Mouse (Mus musculus) neural tube, embryonic 13.5 days (tissue): ENCODE data around the gene Stam. TPM values are rescaled to one million over a fixed set of nuclear protein-coding genes. Genes with fewer than 3 reads are reported as not detected.
A peak's percentile ranks its signal among the peaks of the same experiment; 100 is the strongest.
"Not testable (repeated sequence)": the region's sequence is repeated elsewhere in the genome, so short reads cannot be mapped to it uniquely, and the experiment has no call there.

Experiments used
- ATAC-seq: fragments of 200-750 bp; cut with Nextera tagmentation; 2 replicates; pipeline ENCODE4 v1.8.0; 2017; ENCODE audit warnings: low read depth, mild to moderate bottlenecking, moderate TSS enrichment, moderate library complexity
- H3K27ac ChIP-seq: fragments of 300-500 bp; sonication (generic); replicated peaks from 2 replicates; pipeline ENCODE4 v1.5.1; 2015; ENCODE audit warnings: moderate library complexity, mild to moderate bottlenecking, inconsistent platforms
- H3K27me3 ChIP-seq: fragments of 300-500 bp; sonication (generic); 2 replicates; pipeline ENCODE4 v1.6.1; 2015; ENCODE audit warnings: mild to moderate bottlenecking, inconsistent platforms
- H3K36me3 ChIP-seq: fragments of 300-500 bp; sonication (generic); 2 replicates; pipeline ENCODE4 v1.6.1; 2015; ENCODE audit warnings: mild to moderate bottlenecking, inconsistent platforms
- H3K4me1 ChIP-seq: fragments of 300-500 bp; sonication (generic); replicated peaks from 2 replicates; pipeline ENCODE4 v1.6.1; 2015; ENCODE audit warnings: inconsistent platforms
- H3K4me2 ChIP-seq: fragments of 300-500 bp; sonication (generic); 2 replicates; pipeline ENCODE4 v1.6.1; 2015; ENCODE audit warnings: inconsistent platforms, mild to moderate bottlenecking, moderate library complexity
- H3K4me3 ChIP-seq: fragments of 300-500 bp; sonication (generic); 2 replicates; pipeline ENCODE4 v1.5.1; 2015; ENCODE audit warnings: mild to moderate bottlenecking, inconsistent platforms
- H3K9ac ChIP-seq: fragments of 300-500 bp; sonication (generic); 2 replicates; pipeline ENCODE4 v1.6.1; 2015; ENCODE audit warnings: moderate library complexity, mild to moderate bottlenecking, inconsistent platforms
- H3K9me3 ChIP-seq: fragments of 300-500 bp; sonication (generic); 2 replicates; pipeline ENCODE4 v1.6.1; 2016; ENCODE audit warnings: inconsistent platforms
- WGBS: fragments of 180-500 bp; shearing (Covaris S2); methylation state at CpG from one replicate; pipeline ENCODE4 v1.1.7; 2015; 5-methylcytosine and 5-hydroxymethylcytosine counted together
- polyA plus RNA-seq: library from polyadenylated mRNA; unstranded; fragments of >200 nt; fragmentation: Nextera tagmentation; extraction: Ambion mirVana; gene quantifications from 2 replicates; pipeline ENCODE4 v1.2.1, GENCODE M21; 2015

Stam gene
- polyA plus RNA-seq, 1 experiment from 2014 or later: 112 TPM

DNA sequence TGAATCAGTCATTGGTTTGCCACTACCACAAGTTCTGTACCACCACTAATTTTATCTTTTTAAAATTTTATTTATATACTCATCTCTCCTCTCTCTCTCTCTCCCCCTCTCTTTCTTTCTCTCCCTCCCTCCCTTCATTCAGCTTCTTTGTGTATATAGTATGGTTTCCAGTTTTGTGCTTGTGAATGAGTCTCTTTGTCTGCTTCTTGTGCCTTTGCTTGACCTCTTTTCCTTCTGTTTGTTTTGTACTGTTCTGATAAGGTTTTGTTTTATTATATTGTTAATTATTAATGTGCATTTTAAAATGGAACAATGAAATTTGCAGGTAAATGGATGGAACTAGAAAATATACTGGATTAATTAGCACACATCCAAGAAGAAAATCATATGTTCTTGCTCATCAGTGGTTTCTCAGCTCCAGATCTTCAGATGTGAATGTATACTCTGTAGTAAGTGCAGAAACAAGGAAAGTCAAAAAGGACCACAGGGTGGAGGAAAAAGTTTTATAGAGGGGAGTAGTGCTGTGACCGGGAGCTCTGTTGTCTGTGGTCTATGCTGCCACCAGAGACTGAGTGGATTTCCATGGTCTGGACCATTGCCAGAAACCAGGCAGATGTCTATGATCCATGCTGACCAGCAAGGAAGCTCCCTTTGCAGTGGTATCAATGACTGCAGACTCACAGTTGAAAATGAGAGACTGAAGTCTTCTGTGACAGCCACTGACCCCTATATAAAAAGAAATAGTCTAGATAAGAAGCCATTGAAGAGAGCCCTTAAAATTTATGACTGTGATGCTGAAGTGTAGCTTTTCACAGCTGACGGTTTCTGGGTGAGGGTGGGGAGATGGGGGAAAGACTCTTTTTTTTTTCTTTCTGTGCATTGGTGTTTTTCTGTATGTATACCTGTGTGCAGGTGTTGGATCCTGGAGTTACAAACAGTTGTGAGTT, 7.9 kb upstream of the Stam start:
- Histone ChIP-seq H3K27me3 (no peaks in the 10 kb centered on the region), H3K4me1 (no peaks in the 10 kb centered on the region), H3K9me3 (no peaks in the 10 kb centered on the region), H3K4me2 (no peak overlapping the region), H3K9ac (no peak overlapping the region), H3K27ac (no peak overlapping the region), H3K36me3 (no peaks in the 10 kb centered on the region), H3K4me3 (no peak overlapping the region)
- no peak for ATAC-seq
- WGBS: 57% methylated on average over 2 of the region's 2 CpGs

GRCm38 (mm10) chr2:14069027-14069426, 4.9 kb upstream of the Stam start:
- no peak overlapping the region for H3K9ac ChIP-seq
- H3K27me3 ChIP-seq: no peaks in the 10 kb centered on the region
- H3K4me1 ChIP-seq: peaks cover 7% of the 10 kb centered on the region
- H3K9me3 ChIP-seq: no peaks in the 10 kb centered on the region
- no peak for ATAC-seq
- 93% methylated on average over 2 of the region's 2 CpGs for WGBS
- no peak overlapping the region for H3K4me3 ChIP-seq
- H3K4me2 ChIP-seq: no peak overlapping the region
- no peaks in the 10 kb centered on the region for H3K36me3 ChIP-seq
- H3K27ac ChIP-seq: no peak overlapping the region

GRCm38 (mm10) chr2:14070466-14070865, 3.4 kb upstream of the Stam start:
- H3K4me1 ChIP-seq: peaks cover 16% of the 10 kb centered on the region
- no peak overlapping the region for H3K9ac ChIP-seq
- H3K36me3 ChIP-seq: no peaks in the 10 kb centered on the region
- no peak overlapping the region for H3K27ac ChIP-seq
- no peaks in the 10 kb centered on the region for H3K27me3 ChIP-seq
- H3K9me3 ChIP-seq: no peaks in the 10 kb centered on the region
- H3K4me3 ChIP-seq: no peak overlapping the region
- WGBS: 82% methylated on average over 8 of the region's 8 CpGs
- H3K4me2 ChIP-seq: no peak overlapping the region
- ATAC-seq: no peak

DNA sequence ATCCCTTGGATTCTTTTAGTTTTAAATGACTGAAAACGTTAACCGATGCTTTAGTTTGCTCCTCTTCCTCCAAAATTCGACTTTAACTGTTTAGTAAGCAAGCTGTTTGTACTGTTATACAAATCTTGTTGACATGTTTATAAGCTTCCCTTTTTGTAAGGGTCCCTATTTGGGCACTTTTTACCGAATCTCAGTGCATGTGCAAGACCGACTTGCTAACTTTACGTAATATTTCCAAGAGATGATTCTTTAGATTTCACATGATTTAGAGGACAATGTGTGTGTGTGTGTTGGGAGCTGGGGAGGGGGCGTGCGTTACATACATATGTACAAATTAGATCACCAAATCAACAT, 913 bp upstream of the Stam start:
- Histone ChIP-seq H3K27ac (peak overlapping the region; percentile 96), H3K4me3 (peak overlapping the region; percentile 78)

GRCm38 (mm10) chr2:14074221-14074901, 463 bp downstream of the Stam start:
- Histone ChIP-seq H3K9me3 (no peaks in the 10 kb centered on the region), H3K4me3 (peak overlapping the region; percentile 78), H3K36me3 (no peaks in the 10 kb centered on the region), H3K4me2 (peak overlapping the region; percentile 73), H3K4me1 (peaks cover 26% of the 10 kb centered on the region), H3K27ac (peak overlapping the region; percentile 96), H3K27me3 (no peaks in the 10 kb centered on the region), H3K9ac (peak overlapping the region; percentile 95)
- WGBS: under 1% methylated on average over 38 of the region's 38 CpGs
- ATAC-seq: peak; percentile 38

More for the DNA sequence above, 913 bp upstream of the Stam start:
- Histone ChIP-seq H3K36me3 (no peaks in the 10 kb centered on the region), H3K4me2 (peak overlapping the region; percentile 73), H3K27me3 (no peaks in the 10 kb centered on the region), H3K9ac (peak overlapping the region; percentile 95), H3K4me1 (peaks cover 26% of the 10 kb centered on the region), H3K9me3 (no peaks in the 10 kb centered on the region)
- ATAC-seq: no peak
- WGBS: 20% methylated on average over 8 of the region's 8 CpGs

- not testable (repeated sequence) for H3K4me3 ChIP-seq, ATAC-seq, H3K27ac ChIP-seq, H3K9ac ChIP-seq, H3K36me3 ChIP-seq, H3K9me3 ChIP-seq, H3K4me2 ChIP-seq, H3K27me3 ChIP-seq
- H3K4me1 ChIP-seq: peaks cover 19% of the 10 kb centered on the region
- WGBS: 93% methylated on average over 9 of the region's 9 CpGs
Measured at GRCm38 (mm10) chr2:14078527-14078926, 4.6 kb downstream of the Stam start.

DNA sequence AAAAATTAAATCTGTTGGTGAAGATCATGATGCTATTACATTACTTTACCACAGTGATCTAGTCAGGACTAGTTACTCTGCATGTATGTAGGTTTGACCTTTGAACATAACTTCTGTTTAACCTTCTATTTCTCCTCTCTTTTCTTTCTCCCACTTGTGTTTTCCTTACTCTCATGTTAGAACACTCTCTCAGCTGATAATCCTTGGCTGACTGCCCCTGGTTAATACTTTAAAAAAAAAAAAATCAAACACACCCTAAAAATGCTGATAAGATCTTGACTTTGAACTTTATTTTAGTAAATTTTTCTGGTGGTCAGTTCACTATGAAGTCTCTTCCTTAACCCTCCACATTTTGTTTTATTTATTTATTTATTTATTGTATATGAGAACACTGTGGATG, 26.6 kb downstream of the Stam start:
- H3K4me1 ChIP-seq: no peaks in the 10 kb centered on the region
- no peaks in the 10 kb centered on the region for H3K9me3 ChIP-seq
- no peak overlapping the region for H3K4me2 ChIP-seq
- H3K4me3 ChIP-seq: no peak overlapping the region
- no peaks in the 10 kb centered on the region for H3K27me3 ChIP-seq
- ATAC-seq: no peak
- no peak overlapping the region for H3K9ac ChIP-seq
- H3K36me3 ChIP-seq: peaks cover 18% of the 10 kb centered on the region
- H3K27ac ChIP-seq: no peak overlapping the region

- no peak for ATAC-seq
- Histone ChIP-seq H3K4me1 (no peaks in the 10 kb centered on the region), H3K36me3 (peaks cover 8% of the 10 kb centered on the region), H3K27me3 (no peaks in the 10 kb centered on the region), H3K27ac (no peak overlapping the region), H3K9me3 (no peaks in the 10 kb centered on the region), H3K4me3 (no peak overlapping the region), H3K4me2 (no peak overlapping the region), H3K9ac (no peak overlapping the region)
- WGBS: 91% methylated on average over 2 of the region's 2 CpGs
Measured at GRCm38 (mm10) chr2:14102603-14103002, 28.7 kb downstream of the Stam start.

DNA sequence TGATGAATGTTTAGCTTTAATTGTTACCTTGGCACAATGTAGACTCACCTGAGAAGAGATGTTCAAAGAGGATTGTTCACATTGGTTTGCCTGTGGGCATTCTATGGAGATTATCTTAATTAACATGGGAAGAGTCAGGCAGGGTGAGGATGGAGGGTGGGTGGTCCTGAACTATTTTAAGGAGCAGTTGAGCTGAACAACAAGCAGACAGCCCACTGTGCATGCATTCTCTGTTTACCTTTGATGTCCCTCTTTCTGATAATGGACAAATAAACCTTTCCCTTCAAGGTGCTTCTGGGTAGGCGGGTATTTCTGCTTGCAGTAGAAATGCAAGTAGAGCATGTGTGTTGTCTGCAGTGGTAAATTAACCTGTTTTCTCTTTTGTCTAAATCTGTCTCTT, 30.0 kb downstream of the Stam start:
- Histone ChIP-seq H3K27me3 (no peaks in the 10 kb centered on the region), H3K4me3 (no peak overlapping the region), H3K4me1 (no peaks in the 10 kb centered on the region), H3K9ac (no peak overlapping the region), H3K27ac (no peak overlapping the region), H3K36me3 (peaks cover 8% of the 10 kb centered on the region), H3K4me2 (no peak overlapping the region), H3K9me3 (no peaks in the 10 kb centered on the region)
- WGBS: 100% methylated on average over 1 of the region's 1 CpGs
- ATAC-seq: no peak

- WGBS: 88% methylated on average over 3 of the region's 3 CpGs
Measured at GRCm38 (mm10) chr2:14107673-14108072, 33.8 kb downstream of the Stam start.

GRCm38 (mm10) chr2:14126387-14126786, 52.5 kb downstream of the Stam start:
- WGBS: 93% methylated on average over 6 of the region's 6 CpGs
- no peak overlapping the region for H3K9ac ChIP-seq

More at GRCm38 (mm10) chr2:14107673-14108072, 33.8 kb downstream of the Stam start:
- Histone ChIP-seq H3K4me2 (no peak overlapping the region), H3K27me3 (no peaks in the 10 kb centered on the region), H3K4me1 (no peaks in the 10 kb centered on the region), H3K4me3 (no peak overlapping the region), H3K36me3 (peaks cover 5% of the 10 kb centered on the region), H3K27ac (no peak overlapping the region), H3K9ac (no peak overlapping the region), H3K9me3 (no peaks in the 10 kb centered on the region)
- ATAC-seq: no peak

DNA sequence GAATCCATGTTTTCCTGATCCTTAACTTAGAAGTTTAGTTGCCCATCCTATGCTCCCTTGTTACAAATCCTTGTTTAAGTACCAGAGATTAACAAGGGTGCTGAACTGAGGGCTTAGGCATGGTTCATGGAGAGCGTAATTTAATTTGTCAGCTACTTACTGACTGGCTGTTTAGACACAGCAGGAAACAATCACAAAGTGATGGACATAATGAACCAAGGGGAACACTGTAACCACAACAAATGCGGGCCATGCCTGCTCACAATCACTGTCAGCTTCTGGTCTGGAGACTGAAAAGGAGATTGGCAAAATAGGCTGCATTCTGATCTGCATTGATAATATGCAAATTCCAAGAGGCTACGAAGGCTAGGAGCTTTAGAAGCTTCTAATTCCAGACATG, 53.7 kb downstream of the Stam start:
- H3K27me3 ChIP-seq: no peaks in the 10 kb centered on the region
- H3K27ac ChIP-seq: no peak overlapping the region
- 53% methylated on average over 3 of the region's 3 CpGs for WGBS
- H3K9me3 ChIP-seq: no peaks in the 10 kb centered on the region
- no peak overlapping the region for H3K4me2 ChIP-seq
- no peak for ATAC-seq
- H3K4me1 ChIP-seq: no peaks in the 10 kb centered on the region
- H3K4me3 ChIP-seq: no peak overlapping the region
- no peak overlapping the region for H3K9ac ChIP-seq
- H3K36me3 ChIP-seq: peaks cover 36% of the 10 kb centered on the region

More at GRCm38 (mm10) chr2:14126387-14126786, 52.5 kb downstream of the Stam start:
- Histone ChIP-seq H3K36me3 (peaks cover 25% of the 10 kb centered on the region), H3K27ac (no peak overlapping the region), H3K4me3 (no peak overlapping the region), H3K4me2 (no peak overlapping the region), H3K9me3 (no peaks in the 10 kb centered on the region), H3K27me3 (no peaks in the 10 kb centered on the region), H3K4me1 (no peaks in the 10 kb centered on the region)
- ATAC-seq: no peak
